Mouse (Mus musculus) cerebellum, adult 8-10 months (tissue): ENCODE measurements at regions not wholly inside any gene's neighbourhood (a gene's known extent, or its start where the extent isn't known, plus 50 kb on each side); places are given as distances from the start of the nearest gene placed in this dataset.

Experiments
- DNase-seq: peaks from one replicate; pipeline ENCODE4 v3.0.0; 2022

GRCm38 (mm10) chr16:65916831-65917230 lies 101.8 kb downstream of the Vgll3 start:
- DNase-seq, result no peak

- no peak for DNase-seq
These were observed 110.9 kb downstream of the Vgll3 start for GRCm38 (mm10) chr16:65925986-65926385.

- no peak for DNase-seq
These were observed 148.8 kb downstream of the Vgll3 start for GRCm38 (mm10) chr16:65963829-65964228.

GRCm38 (mm10) chr16:65964260-65964659 lies 149.2 kb downstream of the Vgll3 start:
- no peak for DNase-seq

- DNase-seq, result no peak
These were observed 162.0 kb downstream of the Vgll3 start for GRCm38 (mm10) chr16:65977075-65977474.

GRCm38 (mm10) chr16:65987186-65987585 lies 172.1 kb downstream of the Vgll3 start:
- DNase-seq, result no peak

GRCm38 (mm10) chr16:65999343-65999742 lies 184.3 kb downstream of the Vgll3 start:
- DNase-seq, result no peak

GRCm38 (mm10) chr16:66000728-66001273 lies 185.7 kb downstream of the Vgll3 start:
- no peak for DNase-seq

GRCm38 (mm10) chr16:66004689-66005088 lies 189.6 kb downstream of the Vgll3 start:
- DNase-seq, result no peak

- peak; percentile 6 for DNase-seq
These were observed 191.0 kb downstream of the Vgll3 start for GRCm38 (mm10) chr16:66005954-66006580.

- no peak for DNase-seq
These were observed 198.6 kb downstream of the Vgll3 start for GRCm38 (mm10) chr16:66013608-66014007.

- no peak for DNase-seq
These were observed 200.0 kb downstream of the Vgll3 start for GRCm38 (mm10) chr16:66014861-66015602.

- no peak for DNase-seq
These were observed 202.0 kb downstream of the Vgll3 start for GRCm38 (mm10) chr16:66017040-66017439.

GRCm38 (mm10) chr16:66023397-66023796 lies 208.3 kb downstream of the Vgll3 start:
- DNase-seq, result no peak
